Mouse (Mus musculus): Measurements from ENCODE around the gene Vwa3b. TPM values are rescaled to one million over a fixed set of nuclear protein-coding genes. Genes with fewer than 3 reads are reported as not detected.
A peak's percentile ranks its signal among the peaks of the same experiment; 100 is the strongest.

The Vwa3b gene
- polyA plus RNA-seq, 1 experiment from 2014 or later, result 0.50 TPM

- ATAC-seq (ENCODE audit: insufficient number of reproducible peaks, insufficient read depth, low FRiP score, low read depth), result no peak
- Histone ChIP-seq H3K9me3 (ENCODE audit: control insufficient read depth, low read length) (no peaks in the 10 kb centered on the region), H3K27me3 (ENCODE audit: control insufficient read depth, insufficient read depth, low read length) (no peaks in the 10 kb centered on the region), H3K4me1 (ENCODE audit: control insufficient read depth in 2 of 2, insufficient read depth in 2 of 2, low read length in 2 of 2) (no peaks in the 10 kb centered on the region), H3K9ac (ENCODE audit: low read length) (no peak overlapping the region), H3K27ac (replicated peaks in 1 of 2; ENCODE audit: control insufficient read depth in 1 of 2, insufficient read depth in 1 of 2, low read depth in 2 of 2, low read length in 2 of 2) (no peak overlapping the region), H3K4me2 (ENCODE audit: low read length) (no peak overlapping the region), H3K4me3 (ENCODE audit: control insufficient read depth in 1 of 2, insufficient read depth in 1 of 2, low read depth in 1 of 2, low read length in 2 of 2) (no peak overlapping the region), H3K36me3 (ENCODE audit: control insufficient read depth, insufficient read depth, low read length) (no peaks in the 10 kb centered on the region)
- 84% methylated on average over 2 of the region's 2 CpGs for WGBS
Observed at GRCm38 (mm10) chr1:37013006-37013405, 13.4 kb upstream of the Vwa3b start.

DNA sequence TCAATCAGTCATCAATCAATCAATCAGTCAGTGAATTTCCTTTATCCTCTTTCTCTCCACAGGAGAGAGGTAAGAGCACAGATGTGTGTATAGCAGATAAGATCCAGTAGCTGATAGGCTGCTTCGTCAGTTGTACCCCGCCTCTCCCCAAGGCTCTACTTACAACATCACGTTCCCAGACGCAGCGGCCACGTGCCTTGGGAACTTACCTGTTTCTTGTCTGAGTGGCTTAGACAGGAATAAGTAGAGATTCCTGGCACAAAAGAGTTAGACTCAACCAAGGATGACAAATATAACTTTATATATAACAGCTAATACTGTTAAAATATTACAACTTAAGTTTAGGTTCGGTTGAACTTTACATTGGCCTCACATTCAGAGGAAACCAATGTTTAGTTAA lies 12.7 kb upstream of the Vwa3b start:
- Histone ChIP-seq H3K4me1 (ENCODE audit: control insufficient read depth in 2 of 2, insufficient read depth in 2 of 2, low read length in 2 of 2) (no peaks in the 10 kb centered on the region), H3K36me3 (ENCODE audit: control insufficient read depth, insufficient read depth, low read length) (no peaks in the 10 kb centered on the region), H3K4me3 (ENCODE audit: control insufficient read depth in 1 of 2, insufficient read depth in 1 of 2, low read depth in 1 of 2, low read length in 2 of 2) (no peak overlapping the region), H3K27me3 (ENCODE audit: control insufficient read depth, insufficient read depth, low read length) (no peaks in the 10 kb centered on the region), H3K27ac (replicated peaks in 1 of 2; ENCODE audit: control insufficient read depth in 1 of 2, insufficient read depth in 1 of 2, low read depth in 2 of 2, low read length in 2 of 2) (no peak overlapping the region), H3K9ac (ENCODE audit: low read length) (no peak overlapping the region), H3K4me2 (ENCODE audit: low read length) (no peak overlapping the region), H3K9me3 (ENCODE audit: control insufficient read depth, low read length) (no peaks in the 10 kb centered on the region)
- WGBS, result 51% methylated on average over 7 of the region's 7 CpGs
- no peak for ATAC-seq (ENCODE audit: insufficient number of reproducible peaks, insufficient read depth, low FRiP score, low read depth)

GRCm38 (mm10) chr1:37019017-37019416 lies 7.4 kb upstream of the Vwa3b start:
- Histone ChIP-seq H3K4me2 (ENCODE audit: low read length) (no peak overlapping the region), H3K27ac (replicated peaks in 1 of 2; ENCODE audit: control insufficient read depth in 1 of 2, insufficient read depth in 1 of 2, low read depth in 2 of 2, low read length in 2 of 2) (no peak overlapping the region), H3K4me3 (ENCODE audit: control insufficient read depth in 1 of 2, insufficient read depth in 1 of 2, low read depth in 1 of 2, low read length in 2 of 2) (no peak overlapping the region), H3K27me3 (ENCODE audit: control insufficient read depth, insufficient read depth, low read length) (no peaks in the 10 kb centered on the region), H3K36me3 (ENCODE audit: control insufficient read depth, insufficient read depth, low read length) (no peaks in the 10 kb centered on the region), H3K9ac (ENCODE audit: low read length) (no peak overlapping the region), H3K9me3 (ENCODE audit: control insufficient read depth, low read length) (no peaks in the 10 kb centered on the region), H3K4me1 (ENCODE audit: control insufficient read depth in 2 of 2, insufficient read depth in 2 of 2, low read length in 2 of 2) (no peaks in the 10 kb centered on the region)
- no peak for ATAC-seq (ENCODE audit: insufficient number of reproducible peaks, insufficient read depth, low FRiP score, low read depth)
- WGBS, result 87% methylated on average over 6 of the region's 6 CpGs

DNA sequence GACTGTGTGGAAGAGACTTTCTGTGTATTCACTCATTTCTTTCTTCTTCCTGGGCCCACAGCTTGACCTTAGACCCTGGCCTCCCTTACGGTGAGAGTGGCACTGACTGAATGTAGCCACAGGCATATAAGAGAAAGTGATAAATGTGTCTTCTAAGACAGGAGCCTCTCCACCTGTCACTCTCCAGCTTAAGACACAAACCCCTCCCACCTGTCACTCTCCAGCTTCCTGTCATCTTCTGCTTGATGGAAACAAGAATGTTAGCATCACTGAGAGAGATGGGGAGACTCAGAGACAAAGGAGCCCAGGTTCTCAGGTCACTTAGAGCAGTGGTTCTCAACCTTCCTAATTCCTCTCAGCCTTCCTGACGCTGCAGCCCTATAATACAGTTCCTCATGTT lies 3.7 kb upstream of the Vwa3b start:
- no peaks in the 10 kb centered on the region for H3K9me3 ChIP-seq (ENCODE audit: control insufficient read depth, low read length)
- H3K9ac ChIP-seq (ENCODE audit: low read length), result no peak overlapping the region
- 63% methylated on average over 2 of the region's 2 CpGs for WGBS
- no peak overlapping the region for H3K27ac ChIP-seq (replicated peaks in 1 of 2; ENCODE audit: control insufficient read depth in 1 of 2, insufficient read depth in 1 of 2, low read depth in 2 of 2, low read length in 2 of 2)
- H3K27me3 ChIP-seq (ENCODE audit: control insufficient read depth, insufficient read depth, low read length), result no peaks in the 10 kb centered on the region
- no peaks in the 10 kb centered on the region for H3K36me3 ChIP-seq (ENCODE audit: control insufficient read depth, insufficient read depth, low read length)
- H3K4me1 ChIP-seq (ENCODE audit: control insufficient read depth in 2 of 2, insufficient read depth in 2 of 2, low read length in 2 of 2), result 0 out of 4 replicates have a peak, but pooled peaks cover 0 to 2% of the 10 kb centered on the region in 2 experiments
- no peak overlapping the region for H3K4me3 ChIP-seq (ENCODE audit: control insufficient read depth in 1 of 2, insufficient read depth in 1 of 2, low read depth in 1 of 2, low read length in 2 of 2)
- H3K4me2 ChIP-seq (ENCODE audit: low read length), result no peak overlapping the region
- no peak for ATAC-seq (ENCODE audit: insufficient number of reproducible peaks, insufficient read depth, low FRiP score, low read depth)

GRCm38 (mm10) chr1:37024736-37025135 lies 1.7 kb upstream of the Vwa3b start:
- ATAC-seq (ENCODE audit: insufficient number of reproducible peaks, insufficient read depth, low FRiP score, low read depth), result no peak
- H3K4me3 ChIP-seq (ENCODE audit: control insufficient read depth in 1 of 2, insufficient read depth in 1 of 2, low read depth in 1 of 2, low read length in 2 of 2), result no peak overlapping the region
- no peaks in the 10 kb centered on the region for H3K9me3 ChIP-seq (ENCODE audit: control insufficient read depth, low read length)
- WGBS, result 53% methylated on average over 7 of the region's 7 CpGs
- peaks cover 3 to 6% of the 10 kb centered on the region in 2 experiments; a peak in 3 of 4 replicates for H3K4me1 ChIP-seq (ENCODE audit: control insufficient read depth in 2 of 2, insufficient read depth in 2 of 2, low read length in 2 of 2)
- H3K4me2 ChIP-seq (ENCODE audit: low read length), result no peak overlapping the region
- H3K9ac ChIP-seq (ENCODE audit: low read length), result no peak overlapping the region
- no peaks in the 10 kb centered on the region for H3K36me3 ChIP-seq (ENCODE audit: control insufficient read depth, insufficient read depth, low read length)
- no peaks in the 10 kb centered on the region for H3K27me3 ChIP-seq (ENCODE audit: control insufficient read depth, insufficient read depth, low read length)
- H3K27ac ChIP-seq (replicated peaks in 1 of 2; ENCODE audit: control insufficient read depth in 1 of 2, insufficient read depth in 1 of 2, low read depth in 2 of 2, low read length in 2 of 2), result no peak overlapping the region

- H3K9me3 ChIP-seq (ENCODE audit: control insufficient read depth, low read length), result no peaks in the 10 kb centered on the region
- H3K4me3 ChIP-seq (ENCODE audit: control insufficient read depth in 1 of 2, insufficient read depth in 1 of 2, low read depth in 1 of 2, low read length in 2 of 2), result no peak overlapping the region
- no peak overlapping the region for H3K27ac ChIP-seq (replicated peaks in 1 of 2; ENCODE audit: control insufficient read depth in 1 of 2, insufficient read depth in 1 of 2, low read depth in 2 of 2, low read length in 2 of 2)
- H3K9ac ChIP-seq (ENCODE audit: low read length), result no peak overlapping the region
- H3K36me3 ChIP-seq (ENCODE audit: control insufficient read depth, insufficient read depth, low read length), result no peaks in the 10 kb centered on the region
- peaks cover 3 to 6% of the 10 kb centered on the region in 2 experiments; a peak in 3 of 4 replicates for H3K4me1 ChIP-seq (ENCODE audit: control insufficient read depth in 2 of 2, insufficient read depth in 2 of 2, low read length in 2 of 2)
- WGBS, result 89% methylated on average over 1 of the region's 1 CpGs
- ATAC-seq (ENCODE audit: insufficient number of reproducible peaks, insufficient read depth, low FRiP score, low read depth), result no peak
- no peaks in the 10 kb centered on the region for H3K27me3 ChIP-seq (ENCODE audit: control insufficient read depth, insufficient read depth, low read length)
- H3K4me2 ChIP-seq (ENCODE audit: low read length), result no peak overlapping the region
Observed at GRCm38 (mm10) chr1:37025376-37025775, 1.0 kb upstream of the Vwa3b start.

DNA sequence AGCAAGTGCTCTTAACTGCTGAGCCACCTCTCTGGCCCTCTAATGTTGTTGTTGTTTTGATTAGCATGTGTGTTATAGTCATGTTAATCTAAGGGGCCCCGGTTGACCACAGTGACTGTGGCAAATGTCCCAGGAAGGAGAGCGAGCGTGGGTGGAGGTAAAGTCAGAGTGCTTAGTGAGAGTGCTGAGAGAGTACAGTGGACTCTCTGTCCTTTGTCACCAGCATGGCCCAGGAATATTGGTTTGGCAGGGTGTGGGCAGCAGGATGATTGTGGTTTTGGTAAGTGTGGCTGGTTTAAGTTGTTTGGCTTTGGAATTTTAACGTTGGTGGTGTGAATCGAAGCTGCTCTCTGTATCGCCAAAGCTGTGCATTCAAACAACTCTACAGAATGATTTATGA lies 470 bp downstream of the Vwa3b start:
- H3K27ac ChIP-seq (replicated peaks in 1 of 2; ENCODE audit: control insufficient read depth in 1 of 2, insufficient read depth in 1 of 2, low read depth in 2 of 2, low read length in 2 of 2), result no peak overlapping the region
- no peak overlapping the region for H3K4me2 ChIP-seq (ENCODE audit: low read length)
- H3K27me3 ChIP-seq (ENCODE audit: control insufficient read depth, insufficient read depth, low read length), result no peaks in the 10 kb centered on the region
- peaks cover 3 to 6% of the 10 kb centered on the region in 2 experiments; a peak in 3 of 4 replicates for H3K4me1 ChIP-seq (ENCODE audit: control insufficient read depth in 2 of 2, insufficient read depth in 2 of 2, low read length in 2 of 2)
- no peak overlapping the region for H3K4me3 ChIP-seq (ENCODE audit: control insufficient read depth in 1 of 2, insufficient read depth in 1 of 2, low read depth in 1 of 2, low read length in 2 of 2)
- ATAC-seq (ENCODE audit: insufficient number of reproducible peaks, insufficient read depth, low FRiP score, low read depth), result no peak
- 75% methylated on average over 6 of the region's 6 CpGs for whole genome bisulfite sequencing
- no peaks in the 10 kb centered on the region for H3K36me3 ChIP-seq (ENCODE audit: control insufficient read depth, insufficient read depth, low read length)
- H3K9me3 ChIP-seq (ENCODE audit: control insufficient read depth, low read length), result no peaks in the 10 kb centered on the region
- H3K9ac ChIP-seq (ENCODE audit: low read length), result no peak overlapping the region

DNA sequence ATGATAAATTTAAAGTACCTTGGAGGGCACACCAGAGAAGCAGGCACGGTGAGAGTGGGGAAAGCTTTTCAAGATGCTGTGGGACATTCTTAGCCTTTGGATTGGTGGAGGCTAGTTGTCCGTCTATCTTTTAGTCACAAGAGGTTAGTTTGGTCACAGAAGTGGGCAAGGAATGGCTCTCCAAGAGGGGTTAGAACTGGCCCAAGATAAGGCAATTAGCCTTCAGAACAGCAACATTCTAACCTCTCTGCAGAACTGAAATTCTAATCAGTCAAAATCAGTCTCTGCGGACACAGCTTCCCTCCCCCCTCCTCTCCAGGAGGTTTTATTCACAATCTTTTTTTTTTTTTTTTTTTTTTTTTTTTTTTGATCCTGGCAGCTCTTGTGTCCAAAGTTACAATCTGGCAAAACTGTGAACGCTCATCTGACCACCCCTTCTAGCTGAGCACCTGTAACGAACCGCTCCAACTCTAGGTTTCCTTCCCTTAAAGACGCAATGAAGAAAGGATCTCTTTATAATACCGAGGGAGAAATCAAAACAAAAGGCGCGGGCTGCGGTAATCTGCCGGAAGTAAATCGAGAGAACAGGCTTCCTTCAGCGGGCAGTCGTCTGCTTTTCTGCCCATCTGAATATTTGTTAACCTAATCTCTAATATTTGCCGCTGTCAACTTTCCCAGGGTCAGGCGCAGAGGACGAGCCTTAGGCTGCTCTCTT lies 2.2 kb downstream of the Vwa3b start:
- Histone ChIP-seq H3K9ac (ENCODE audit: low read length) (peak overlapping the region; percentile 39), H3K4me3 (ENCODE audit: control insufficient read depth in 1 of 2, insufficient read depth in 1 of 2, low read depth in 1 of 2, low read length in 2 of 2) (peak overlapping the region; percentile 46 to 64)

More for the DNA sequence above, 2.2 kb downstream of the Vwa3b start:
- Histone ChIP-seq H3K36me3 (ENCODE audit: control insufficient read depth, insufficient read depth, low read length) (no peaks in the 10 kb centered on the region), H3K9me3 (ENCODE audit: control insufficient read depth, low read length) (no peaks in the 10 kb centered on the region), H3K4me2 (ENCODE audit: low read length) (peak overlapping the region; percentile 78), H3K4me1 (ENCODE audit: control insufficient read depth in 2 of 2, insufficient read depth in 2 of 2, low read length in 2 of 2) (peaks cover 3 to 6% of the 10 kb centered on the region in 2 experiments; a peak in 3 of 4 replicates), H3K27me3 (ENCODE audit: control insufficient read depth, insufficient read depth, low read length) (no peaks in the 10 kb centered on the region), H3K27ac (replicated peaks in 1 of 2; ENCODE audit: control insufficient read depth in 1 of 2, insufficient read depth in 1 of 2, low read depth in 2 of 2, low read length in 2 of 2) (no peak overlapping the region)
- WGBS, result 9% methylated on average over 18 of the region's 18 CpGs
- no peak for ATAC-seq (ENCODE audit: insufficient number of reproducible peaks, insufficient read depth, low FRiP score, low read depth)

Data from heart, embryonic 14.5 days (tissue).